Mouse (Mus musculus) T-helper 2 cell (primary cell): ENCODE results near the gene Ube2d1.

Experiments
- in situ Hi-C: fragments of 300-600 bp; cut with MboI, MseI; formaldehyde crosslinking; loops from one replicate; pipeline ENCODE4 v1.15.1; 2025; ENCODE audit warnings: high pct_unique_total_duplicates

Ube2d1 gene

GRCm38 (mm10) chr10:71285126-71285580, at the start of gene Ube2d1:
Gene Ube2d1 (minus strand): TSS chr10:71285262.
- in situ Hi-C loops: no loop called here

GRCm38 (mm10) chr10:71332859-71333258, 47.8 kb upstream of the Ube2d1 start:
- in situ Hi-C loops: loop anchor here (5.0 kb wide), 1 partner anchor 69 kb away; no protein-coding TSS in a partner anchor

DNA sequence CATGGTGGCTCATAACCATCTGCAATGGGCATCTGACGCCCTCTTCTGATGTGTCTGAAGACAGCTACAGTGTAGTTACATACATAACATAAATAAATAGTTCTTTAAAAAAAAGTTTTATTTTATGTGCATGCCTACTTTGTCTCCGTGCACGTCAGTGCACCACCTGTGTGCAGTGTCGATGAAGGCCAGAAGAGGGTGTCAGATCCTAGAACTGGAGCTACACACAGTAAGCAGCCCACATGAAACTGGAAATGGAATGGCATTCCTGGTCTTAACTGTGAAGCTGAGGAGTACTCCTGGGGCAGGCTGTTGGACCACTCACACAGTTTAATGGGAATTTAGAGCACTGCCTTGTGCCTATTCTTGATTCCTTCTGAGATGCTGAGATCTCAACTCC, 47.3 kb upstream of the Ube2d1 start:
- in situ Hi-C loops: loop anchor here (5.0 kb wide), 1 partner anchor 70 kb away; no protein-coding TSS in a partner anchor

DNA sequence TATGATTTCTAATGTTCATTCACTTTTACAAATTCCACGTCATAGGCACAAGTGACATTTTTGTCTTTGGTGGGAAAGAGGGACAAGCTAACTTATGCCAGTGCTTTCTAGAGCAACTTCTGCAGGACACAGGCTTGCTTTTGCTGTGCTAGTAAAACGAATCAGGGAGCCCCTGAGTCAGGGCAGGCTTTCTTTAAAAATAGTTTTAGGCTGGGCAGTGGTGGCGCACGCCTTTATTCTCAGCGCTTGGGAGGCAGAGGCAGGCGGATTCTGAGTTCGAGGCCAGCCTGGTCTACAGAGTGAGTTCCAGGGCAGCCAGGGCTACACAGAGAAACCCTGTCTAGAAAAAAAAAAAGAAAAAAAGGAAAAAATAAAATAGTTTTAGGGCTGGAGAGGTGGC, 46.8 kb upstream of the Ube2d1 start:
- in situ Hi-C loops: loop anchor here (5.0 kb wide), 1 partner anchor 70 kb away; no protein-coding TSS in a partner anchor

DNA sequence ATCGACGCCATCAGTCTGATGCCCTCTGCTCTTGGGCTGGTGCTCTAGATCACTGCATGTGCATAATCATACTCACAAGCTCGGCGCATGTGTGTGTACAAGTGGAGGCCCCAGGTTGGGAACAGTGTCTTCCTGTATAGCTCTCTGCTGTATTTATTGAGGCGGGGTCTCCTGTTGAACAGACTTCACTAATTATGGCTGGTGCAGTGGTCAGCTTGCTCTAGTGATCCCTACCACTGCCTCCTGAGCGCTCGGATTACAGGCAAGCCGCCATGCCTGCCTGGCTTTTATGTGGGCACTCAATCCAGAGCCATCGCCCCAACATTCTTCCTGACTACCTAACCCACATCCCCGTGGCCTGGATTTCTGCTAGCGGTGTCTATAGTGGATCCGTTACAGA, 45.0 kb upstream of the Ube2d1 start:
- in situ Hi-C loops: loop anchor here (5.0 kb wide), 1 partner anchor 72 kb away; no protein-coding TSS in a partner anchor

GRCm38 (mm10) chr10:71329295-71329694, 44.2 kb upstream of the Ube2d1 start:
- in situ Hi-C loops: no loop called here

DNA sequence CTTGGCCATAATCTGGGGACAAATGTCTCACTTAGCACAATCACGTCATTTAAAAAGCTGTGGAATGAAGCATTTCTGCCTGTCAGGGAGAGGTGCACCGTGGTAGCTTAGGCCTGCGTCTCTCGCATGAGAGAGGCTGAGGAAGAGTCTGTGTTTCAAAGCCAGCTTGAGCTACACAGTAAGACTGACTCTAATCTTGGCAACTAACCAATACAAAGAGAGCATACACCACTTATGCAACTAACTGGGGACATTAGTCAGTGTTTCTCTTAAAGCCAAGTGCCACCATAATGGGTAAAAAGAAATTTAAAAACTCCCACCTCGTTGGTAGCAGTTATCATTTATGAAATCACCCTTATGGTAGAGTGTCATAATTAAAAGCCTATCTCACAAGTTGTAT, 43.8 kb upstream of the Ube2d1 start:
- in situ Hi-C loops: no loop called here

DNA sequence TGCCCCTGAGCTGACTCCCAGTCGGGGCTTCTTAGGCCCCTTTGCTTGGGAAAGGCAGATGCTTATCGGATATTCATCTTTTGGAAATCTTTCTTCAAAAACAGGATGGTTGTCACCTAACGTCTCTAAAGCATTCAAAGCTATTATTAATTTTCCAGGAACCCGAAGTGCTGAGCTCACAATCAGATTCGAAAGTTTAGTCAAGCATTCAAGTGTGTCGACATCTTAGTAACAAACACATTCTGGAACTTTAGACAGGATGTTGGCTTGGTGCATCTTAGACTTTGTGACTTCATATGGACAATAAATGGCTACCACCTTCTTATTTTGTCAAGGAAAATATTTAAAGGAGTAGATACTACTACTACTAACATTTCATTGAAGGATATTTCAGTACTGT, 43.3 kb upstream of the Ube2d1 start:
- in situ Hi-C loops: no loop called here

DNA sequence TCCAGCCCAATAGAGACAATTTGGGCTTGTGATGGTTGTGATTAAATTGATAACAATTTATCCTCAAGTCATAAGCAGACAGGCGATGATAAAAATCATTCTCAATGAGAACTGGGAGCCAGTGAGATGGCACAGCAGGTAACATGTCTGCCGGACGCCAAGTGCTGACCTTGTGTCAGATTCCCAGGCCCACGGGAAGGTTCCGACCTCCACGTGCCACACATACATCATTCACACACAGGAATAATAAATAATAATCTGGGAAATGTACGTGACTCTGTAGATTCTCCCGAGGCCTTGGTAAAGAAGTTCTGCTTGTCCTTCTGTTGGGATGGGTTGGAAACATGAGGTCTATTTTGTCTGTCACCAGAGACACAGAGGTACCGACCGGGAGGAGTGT, 42.3 kb upstream of the Ube2d1 start:
- in situ Hi-C loops: no loop called here

DNA sequence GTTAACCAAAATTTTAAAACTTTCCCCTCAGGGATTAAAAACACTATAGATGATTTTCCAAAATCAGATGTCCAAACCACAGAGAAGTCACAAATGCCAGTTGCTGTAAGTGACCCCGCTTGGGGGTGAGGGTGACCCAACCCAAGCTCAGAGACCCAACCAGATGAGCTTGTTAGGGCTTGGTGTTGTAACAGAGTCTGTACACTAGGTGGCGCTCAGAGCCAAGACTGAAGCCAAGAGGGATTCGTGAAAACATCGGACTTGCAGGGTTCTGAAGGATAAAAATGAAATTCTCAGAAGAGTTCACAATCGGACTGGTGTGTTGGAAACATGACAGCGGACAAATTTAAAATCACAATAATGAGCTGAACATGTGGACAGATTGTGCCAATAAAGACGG, 41.7 kb upstream of the Ube2d1 start:
- in situ Hi-C loops: no loop called here

DNA sequence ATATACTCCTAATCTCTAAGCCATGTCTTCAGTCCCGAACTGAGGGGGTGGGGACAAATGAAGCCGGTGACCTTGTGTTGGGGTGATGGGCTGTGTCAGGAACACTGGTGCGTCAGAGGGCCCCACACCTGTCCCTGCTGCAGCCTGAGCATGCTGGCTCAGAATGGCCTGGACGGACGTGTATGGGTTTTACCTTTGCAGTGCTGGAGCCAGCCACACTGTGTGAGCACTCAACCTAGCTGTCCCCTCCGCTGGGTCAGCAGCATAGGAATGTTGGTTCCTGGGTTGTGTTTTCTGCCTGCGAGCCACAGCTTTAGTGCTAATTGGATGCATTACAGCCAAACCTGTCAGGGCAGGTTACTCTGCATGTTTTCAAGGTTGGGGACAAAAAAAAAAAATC, 41.1 kb upstream of the Ube2d1 start:
- in situ Hi-C loops: no loop called here

DNA sequence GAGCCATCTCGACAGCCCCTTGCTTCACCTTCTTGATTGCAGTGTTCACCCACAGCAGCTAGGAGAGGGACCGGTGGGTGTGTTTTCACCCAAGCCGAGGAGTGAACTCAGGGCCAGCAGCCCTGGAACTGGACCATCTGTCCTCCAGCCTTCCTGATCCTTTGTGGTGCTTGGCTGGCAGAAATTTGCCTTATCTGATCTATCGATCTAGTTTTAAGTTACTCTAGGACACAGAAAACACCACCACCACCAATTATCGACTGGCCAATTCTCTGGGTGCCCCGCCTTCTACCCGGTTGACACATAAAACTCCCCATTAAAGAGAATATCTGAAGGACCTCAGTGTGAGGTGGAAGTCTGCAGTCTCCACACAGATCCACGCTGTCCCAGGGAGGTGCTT, 38.6 kb upstream of the Ube2d1 start:
- in situ Hi-C loops: no loop called here

DNA sequence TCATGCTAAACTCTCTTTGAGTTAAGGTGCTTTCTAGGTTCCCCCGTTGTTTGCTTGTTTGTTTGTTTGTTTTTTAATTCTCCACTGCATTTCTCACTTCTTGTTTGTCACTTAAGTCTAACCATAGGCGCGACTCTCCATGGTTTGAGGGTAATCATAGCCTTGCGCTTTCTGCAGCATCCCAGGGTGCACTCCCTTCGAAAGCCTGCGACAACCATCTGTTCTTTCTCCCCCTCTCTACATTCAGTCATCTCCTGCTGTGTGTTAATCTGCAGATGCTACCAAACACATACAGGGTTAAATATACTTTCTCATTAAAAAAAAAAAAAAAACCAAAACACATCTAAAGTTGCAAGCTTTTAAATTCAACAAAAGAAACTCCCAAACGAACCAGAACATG, 31.4 kb upstream of the Ube2d1 start:
- in situ Hi-C loops: no loop called here

- in situ Hi-C loops: no loop called here
Observed at GRCm38 (mm10) chr10:71316056-71316455, 31.0 kb upstream of the Ube2d1 start.

DNA sequence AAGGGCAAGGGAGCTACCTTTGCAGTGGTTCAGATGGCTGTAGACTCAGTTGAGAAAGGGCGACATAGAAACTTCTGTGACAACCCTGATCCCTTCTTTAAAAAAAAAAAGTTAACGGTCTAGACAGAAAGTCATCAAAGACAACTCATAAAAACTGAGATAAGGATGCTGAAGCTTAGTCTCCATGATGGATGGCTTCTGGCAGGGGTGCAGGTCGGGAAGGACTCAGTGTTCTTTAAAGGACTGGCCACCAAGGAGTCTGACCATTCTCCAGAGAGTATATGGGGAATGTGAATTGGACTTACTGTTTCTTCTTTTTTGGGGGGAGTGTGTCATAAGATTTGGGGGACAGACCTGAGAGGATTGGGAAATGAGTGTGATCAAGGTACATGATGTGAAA, 29.5 kb upstream of the Ube2d1 start:
- in situ Hi-C loops: no loop called here

GRCm38 (mm10) chr10:71310288-71310687, 25.2 kb upstream of the Ube2d1 start:
- in situ Hi-C loops: no loop called here

GRCm38 (mm10) chr10:71308199-71308598, 23.1 kb upstream of the Ube2d1 start:
- in situ Hi-C loops: no loop called here

- in situ Hi-C loops: no loop called here
Observed at GRCm38 (mm10) chr10:71306759-71307158, 21.7 kb upstream of the Ube2d1 start.

GRCm38 (mm10) chr10:71306190-71306589, 21.1 kb upstream of the Ube2d1 start:
- in situ Hi-C loops: no loop called here

GRCm38 (mm10) chr10:71302490-71302889, 17.4 kb upstream of the Ube2d1 start:
- in situ Hi-C loops: no loop called here

DNA sequence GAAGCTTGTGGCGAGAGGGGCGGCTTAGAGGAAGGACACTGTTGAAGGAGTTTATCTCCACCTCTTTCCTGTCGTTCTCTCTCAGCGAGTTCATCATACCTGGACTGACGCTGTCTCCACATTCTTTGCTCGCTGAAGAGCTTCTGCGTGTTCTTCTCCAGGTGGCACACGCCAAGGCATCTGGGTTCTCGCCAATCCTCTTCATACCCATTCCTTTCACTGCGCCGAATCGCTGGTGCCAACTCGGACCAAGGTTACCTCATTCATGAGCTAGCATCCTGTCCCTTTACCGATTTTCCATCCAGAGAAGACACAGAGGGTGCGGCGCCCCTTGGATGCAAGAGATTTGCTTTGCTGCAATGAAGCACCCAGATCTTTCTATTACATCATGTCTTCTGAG, 15.1 kb upstream of the Ube2d1 start:
- in situ Hi-C loops: no loop called here

DNA sequence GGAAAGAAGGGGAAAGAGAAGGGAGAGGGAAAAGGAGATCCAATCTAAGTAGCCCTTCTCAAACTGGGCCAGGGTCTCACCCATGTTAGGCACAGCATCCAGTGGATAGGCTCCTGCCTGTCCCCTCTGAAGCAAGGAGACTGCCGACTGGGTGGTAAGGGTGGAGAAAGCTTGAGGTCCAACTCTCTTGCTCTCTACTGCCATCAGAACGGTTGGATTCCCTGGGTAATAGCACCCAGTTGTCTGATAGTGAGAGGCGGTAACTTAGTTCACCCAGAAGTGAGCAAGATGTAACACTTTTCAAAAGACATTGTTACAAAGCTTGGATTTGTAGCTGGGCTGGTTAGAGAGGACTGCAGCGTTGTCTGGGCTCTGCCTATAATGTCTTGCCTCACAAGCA, 8.2 kb upstream of the Ube2d1 start:
- in situ Hi-C loops: loop anchor here (5.0 to 10.0 kb wide), 2 partner anchors 54 to 1342 kb away; partner anchors contain the start of gene Ipmk

- in situ Hi-C loops: loop anchor here (5.0 to 10.0 kb wide), 2 partner anchors 55 to 1343 kb away; partner anchors contain the start of gene Ipmk
Observed at GRCm38 (mm10) chr10:71292254-71292653, 7.2 kb upstream of the Ube2d1 start.

DNA sequence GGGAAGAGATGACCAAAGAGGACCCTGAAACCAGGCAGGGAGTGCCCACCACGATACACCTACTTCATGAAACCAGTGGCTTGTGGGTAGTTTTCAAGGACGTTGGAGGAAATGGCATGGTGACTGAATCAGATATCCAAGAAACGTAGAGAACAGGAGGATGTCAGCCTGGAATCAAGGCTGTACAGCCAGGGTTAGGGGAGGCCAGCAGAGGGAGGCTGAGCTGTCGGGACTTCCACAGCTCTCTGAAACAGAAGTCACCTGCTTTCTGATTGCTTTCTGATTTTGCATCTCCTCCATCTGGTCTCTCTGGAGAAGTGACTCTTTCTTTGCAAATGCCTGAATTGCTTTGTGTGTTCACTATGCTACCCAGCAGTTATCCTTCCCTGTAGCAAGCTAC, 6.7 kb upstream of the Ube2d1 start:
- in situ Hi-C loops: loop anchor here (5.0 to 10.0 kb wide), 2 partner anchors 56 to 1343 kb away; partner anchors contain the start of gene Ipmk
